Mouse (Mus musculus) urinary bladder, postnatal 36 days (tissue): ENCODE data around the gene Mapkapk3.
A peak's percentile ranks its signal among the peaks of the same experiment; 100 is the strongest.

Experiments used
- DNase-seq, 2 experiments: peaks; one replicate each; pipeline ENCODE4 v3.0.0; 2022; ENCODE audit warnings: low spot score in 2 of 2, mixed read lengths in 1 of 2

The Mapkapk3 gene

GRCm38 (mm10) chr9:107263912-107264311 is 25.8 kb downstream of the Mapkapk3 start:
- peak in 1 of 2 experiments; percentile 21 for DNase-seq

DNA sequence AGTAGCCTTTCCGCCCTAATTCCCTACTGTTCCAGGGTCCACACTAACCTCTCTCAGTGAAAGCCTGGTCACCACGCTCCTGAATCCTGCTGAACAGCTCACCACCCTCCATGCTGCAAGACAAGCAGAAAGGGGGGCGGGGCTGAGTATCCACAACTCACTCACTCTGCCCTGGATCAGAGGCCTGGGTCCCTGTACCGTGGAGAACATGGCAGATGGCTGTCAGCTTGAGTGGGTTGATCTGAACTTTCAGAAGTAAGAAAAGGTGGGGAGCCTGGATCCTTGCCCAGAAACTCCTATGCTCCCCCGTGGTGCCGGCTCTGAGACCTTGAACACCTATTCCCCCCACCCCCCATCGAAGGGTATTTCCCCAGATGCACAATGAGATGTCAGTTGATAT is 27.3 kb downstream of the Mapkapk3 start:
- no peak for DNase-seq

GRCm38 (mm10) chr9:107261792-107262191 is 27.9 kb downstream of the Mapkapk3 start:
- DNase-seq = no peak

GRCm38 (mm10) chr9:107260836-107261235 is 28.8 kb downstream of the Mapkapk3 start:
- DNase-seq = no peak

GRCm38 (mm10) chr9:107260429-107260828 is 29.2 kb downstream of the Mapkapk3 start:
- no peak for DNase-seq

- no peak for DNase-seq
These were observed 30.1 kb downstream of the Mapkapk3 start for GRCm38 (mm10) chr9:107259571-107259970.

DNA sequence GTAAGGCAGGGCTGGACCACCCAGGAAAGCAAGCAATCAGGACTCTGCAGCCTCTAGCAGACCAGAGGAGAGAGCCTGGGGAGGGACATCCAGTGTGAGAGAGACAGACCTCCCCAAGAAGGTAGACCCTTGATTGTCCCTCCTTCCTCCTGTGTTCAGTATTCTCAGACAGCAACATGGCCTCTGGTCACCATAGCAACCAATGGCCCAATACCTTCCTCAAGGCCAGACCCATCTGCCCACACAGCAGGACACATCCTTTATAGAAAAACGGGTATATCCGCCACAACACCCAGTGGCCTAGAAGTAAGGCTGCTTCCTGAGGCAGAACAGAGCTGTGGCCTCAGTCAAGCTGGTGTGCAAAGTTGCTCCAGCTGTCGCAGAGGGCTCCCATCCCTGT is 34.1 kb downstream of the Mapkapk3 start:
- DNase-seq = no peak

DNA sequence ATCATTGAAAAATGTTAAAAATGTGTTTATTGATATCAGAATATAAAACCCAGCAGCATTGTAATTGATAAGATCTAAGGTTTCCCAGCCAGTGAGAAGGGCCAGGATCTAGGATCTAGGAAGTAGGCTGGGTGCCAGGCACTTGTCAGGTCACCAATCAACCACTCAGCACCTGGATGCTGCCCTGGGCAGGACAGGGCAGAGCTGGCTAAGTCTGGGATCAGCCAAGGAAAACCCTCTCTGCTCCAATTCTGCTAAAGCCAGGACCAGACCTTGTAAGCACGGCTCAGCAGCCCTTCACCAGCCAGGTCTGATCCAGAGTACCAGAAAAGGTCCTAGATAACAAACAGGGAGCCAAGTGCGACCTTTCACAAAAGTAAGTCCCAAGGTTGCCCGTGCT is 34.8 kb downstream of the Mapkapk3 start:
- no peak for DNase-seq

DNA sequence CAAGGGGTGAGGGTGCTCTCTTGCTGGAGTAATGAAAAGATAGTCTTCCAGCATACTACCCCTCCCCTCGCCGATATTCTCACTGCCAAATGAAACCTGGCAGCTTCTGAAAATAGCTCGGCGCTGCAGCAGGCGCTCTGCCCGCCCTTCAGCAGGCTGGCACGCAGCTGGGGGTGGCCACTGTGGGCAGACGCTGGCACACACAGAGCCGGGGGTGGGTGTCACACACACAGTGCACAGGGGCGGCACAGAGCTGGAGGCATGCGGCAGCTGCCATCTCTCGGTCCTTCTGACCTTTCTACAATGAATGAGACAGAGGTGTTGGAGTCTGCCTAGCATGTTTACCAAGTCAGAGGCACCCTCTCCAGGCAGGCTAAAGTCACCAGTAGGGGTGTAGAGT is 35.2 kb downstream of the Mapkapk3 start:
- peak in 1 of 2 experiments; percentile 14 for DNase-seq

- DNase-seq = no peak
These were observed 37.5 kb downstream of the Mapkapk3 start for GRCm38 (mm10) chr9:107252164-107252563.

DNA sequence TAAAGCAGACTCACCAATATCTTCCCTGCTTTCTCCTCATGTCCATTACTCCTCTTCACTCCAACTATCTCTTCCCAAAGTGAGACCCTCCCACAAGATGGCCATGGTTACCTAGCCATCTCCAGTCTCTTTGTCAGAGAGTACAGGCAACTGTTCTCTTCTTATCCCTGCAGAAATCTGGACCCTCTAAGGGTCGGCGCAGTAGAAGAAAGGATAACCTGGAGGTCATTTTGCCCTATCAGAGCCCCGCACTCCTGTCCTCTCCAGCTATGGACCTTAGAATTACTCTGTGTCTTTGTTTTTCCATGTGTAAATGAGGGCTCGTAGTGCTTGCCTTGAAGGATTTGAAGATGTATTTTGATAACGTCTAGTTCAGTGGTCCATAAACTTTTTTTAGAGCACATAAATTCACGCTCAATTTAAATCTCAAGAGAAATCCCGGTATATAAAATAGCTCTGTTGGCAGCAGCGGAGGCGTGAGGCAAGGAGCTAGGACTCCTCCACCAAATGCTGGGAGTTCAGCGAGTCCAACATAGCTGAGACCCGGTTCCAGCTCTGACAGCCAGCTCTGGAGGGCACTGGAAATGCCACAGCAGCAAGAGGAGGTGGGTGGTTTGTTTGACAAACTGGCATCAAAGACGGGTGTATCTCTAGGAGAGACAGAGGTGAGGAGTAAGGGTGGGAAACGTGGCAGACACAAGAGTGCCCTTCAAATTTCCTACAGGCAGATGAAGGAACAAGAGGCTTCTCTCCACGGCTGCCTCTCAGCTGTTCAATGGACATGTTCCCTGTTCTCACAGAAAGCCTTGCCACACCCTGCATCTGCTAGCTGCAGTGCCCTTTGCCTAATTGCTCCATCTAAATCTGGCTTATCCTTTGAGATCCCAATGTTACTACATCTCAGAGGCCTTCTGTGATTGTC is 39.0 kb downstream of the Mapkapk3 start:
- no peak for DNase-seq

DNA sequence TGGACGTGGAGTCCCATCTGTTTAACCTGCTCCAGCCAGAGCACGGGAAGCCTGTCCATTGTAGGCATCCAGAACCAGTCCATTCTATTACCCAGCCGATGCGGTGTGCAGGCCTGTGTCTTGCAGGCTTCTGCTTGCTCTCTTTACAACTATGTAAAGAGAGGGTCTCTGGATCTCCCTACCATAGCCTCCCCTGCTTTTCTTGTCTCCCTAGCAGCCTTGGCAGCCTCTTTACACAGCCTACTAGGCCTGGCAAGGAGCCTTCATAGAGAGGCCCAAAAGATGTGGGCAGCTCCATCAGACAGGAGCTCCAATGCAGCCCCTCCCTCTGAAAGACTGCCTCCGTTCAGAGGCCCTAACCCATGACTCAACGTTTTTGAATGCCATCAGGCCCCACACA is 40.5 kb downstream of the Mapkapk3 start:
- no peak for DNase-seq

GRCm38 (mm10) chr9:107246170-107246569 is 43.5 kb downstream of the Mapkapk3 start:
- no peak for DNase-seq

DNA sequence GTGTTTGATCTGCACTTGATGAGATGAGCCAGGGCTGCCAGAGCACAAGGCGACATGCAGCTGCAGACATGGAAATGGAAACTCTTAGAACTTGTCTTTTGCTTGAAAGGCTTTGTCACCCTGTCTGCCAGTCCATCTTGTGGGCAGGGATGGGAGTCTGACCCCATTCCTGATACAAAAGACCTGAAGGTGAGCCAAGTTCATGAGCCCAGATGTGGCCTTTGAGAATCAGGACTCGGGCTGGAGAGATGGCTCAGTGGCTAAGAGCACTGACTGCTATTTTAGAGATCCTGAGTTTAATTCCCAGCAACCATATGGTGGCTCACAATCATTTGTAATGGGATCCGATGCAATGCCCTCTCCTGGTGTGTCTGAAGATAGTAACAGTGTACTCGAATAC is 44.4 kb downstream of the Mapkapk3 start:
- no peak for DNase-seq

- DNase-seq = no peak
These were observed 53.5 kb downstream of the Mapkapk3 start for GRCm38 (mm10) chr9:107236151-107236550.

- DNase-seq = no peak
These were observed 54.4 kb downstream of the Mapkapk3 start for GRCm38 (mm10) chr9:107235261-107235660.

- DNase-seq = no peak
These were observed 57.5 kb downstream of the Mapkapk3 start for GRCm38 (mm10) chr9:107232140-107232539.

DNA sequence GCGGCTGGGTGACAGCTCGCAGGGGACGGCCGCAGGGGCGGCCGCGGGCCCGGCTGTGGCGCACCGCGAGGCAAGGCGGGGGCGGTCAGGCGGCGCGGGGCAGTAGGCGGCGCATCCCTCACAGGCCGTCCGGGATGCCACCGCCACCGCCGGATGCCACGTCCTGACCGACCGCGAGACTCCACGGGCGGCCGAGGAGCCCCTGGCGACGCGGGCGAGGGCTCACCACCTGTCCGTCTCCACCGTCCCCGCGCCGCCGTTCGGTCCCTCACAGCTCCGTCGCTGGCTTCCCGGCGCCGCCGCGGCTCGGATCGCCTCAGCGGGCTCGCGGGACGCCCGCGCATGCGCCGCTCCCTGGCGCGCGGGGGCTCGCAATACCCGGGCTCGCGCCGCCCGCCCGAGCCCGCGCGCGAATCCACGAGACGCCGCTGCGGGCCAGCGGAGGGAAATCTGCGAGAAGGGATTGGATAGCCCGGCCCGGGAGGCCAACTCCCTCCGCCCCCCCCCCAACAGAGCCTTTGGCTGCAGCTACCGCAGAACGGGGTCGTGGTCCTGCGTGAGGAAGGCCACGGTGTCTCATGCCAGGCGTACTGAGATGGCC is 58.0 kb downstream of the Mapkapk3 start, which contains the start of gene Dock3:
TSS of gene Dock3 (minus strand) at position 371 of the 601 bp plus-strand sequence.
- DNase-seq = peak; percentile 36 to 41

- no peak for DNase-seq
These were observed 58.6 kb downstream of the Mapkapk3 start for GRCm38 (mm10) chr9:107230991-107231538.

DNA sequence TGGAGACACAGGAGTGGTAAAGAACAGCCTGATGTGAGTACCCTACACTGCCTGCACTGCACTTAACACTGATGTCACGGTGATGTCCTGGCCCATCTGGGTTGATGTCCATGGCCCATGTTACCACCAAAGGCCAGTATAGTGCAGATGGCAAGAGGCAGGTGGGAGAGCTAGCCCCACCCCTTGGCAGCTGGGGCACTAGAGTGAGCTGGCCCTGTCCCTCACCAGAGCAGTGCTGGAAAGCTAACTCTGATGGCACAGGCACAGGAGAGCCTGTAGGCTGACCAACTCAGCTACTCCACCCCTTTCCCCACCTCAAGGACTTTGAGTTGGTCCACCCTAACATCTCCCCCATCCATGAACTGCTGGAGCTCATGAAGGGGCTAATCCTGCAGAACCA is 65.1 kb downstream of the Mapkapk3 start:
- DNase-seq = no peak
